Mouse (Mus musculus) bone marrow, adult 2 months (tissue): Measurements from ENCODE around the gene Igf2bp3.

ENCODE experiments used
- CTCF ChIP-seq: fragments of 200-500 bp; IDR thresholded peaks from 2 replicates; pipeline ENCODE4 v1.5.1; 2011; ENCODE audit warnings: low read length, control low read depth; ENCODE audit not compliant: control insufficient read depth, insufficient read depth
- POLR2A ChIP-seq: fragments of 200-500 bp; IDR thresholded peaks from 2 replicates; pipeline ENCODE4 v1.6.1; 2011; ENCODE audit warnings: low read depth, mild to moderate bottlenecking, control low read depth, low read length, borderline replicate concordance; ENCODE audit not compliant: control insufficient read depth

GRCm38 (mm10) chr6:49213581-49214085 is 1.1 kb downstream of the Igf2bp3 start:
- TF ChIP-seq CTCF: no peak
- TF ChIP-seq POLR2A: no peak
